Mouse (Mus musculus) E14TG2a.4 (cell line): ENCODE data around the gene Frmpd2.

Experiments
- H3K27me3 ChIP-seq: 2 replicates; pipeline ENCODE4 v1.6.1; 2014; ENCODE audit warnings: low read length, control low read depth; ENCODE audit not compliant: insufficient read depth
- H3K36me3 ChIP-seq: 2 replicates; pipeline ENCODE4 v1.6.1; 2014; ENCODE audit warnings: low read length, control low read depth; ENCODE audit not compliant: insufficient read depth
- H3K4me1 ChIP-seq: replicated peaks from 2 replicates; pipeline ENCODE4 v1.6.1; 2014; ENCODE audit warnings: low read depth, low read length, control low read depth
- H3K4me3 ChIP-seq: replicated peaks from 2 replicates; pipeline ENCODE4 v1.5.1; 2014; ENCODE audit warnings: mild to moderate bottlenecking, low read length
- H3K9me3 ChIP-seq: 2 replicates; pipeline ENCODE4 v1.6.1; 2014; ENCODE audit warnings: low read length, control low read depth
- CTCF ChIP-seq: conservative IDR thresholded peaks from 2 replicates; pipeline ENCODE4 v1.5.1; 2014; ENCODE audit warnings: low read length
- NANOG ChIP-seq: IDR thresholded peaks from 2 replicates; pipeline ENCODE4 v1.6.1; 2014; ENCODE audit warnings: borderline replicate concordance, low read length, mixed read lengths
- POU5F1 ChIP-seq: IDR thresholded peaks from 2 replicates; pipeline ENCODE4 v1.6.1; 2014; ENCODE audit warnings: low read length, borderline replicate concordance

Frmpd2 gene

DNA sequence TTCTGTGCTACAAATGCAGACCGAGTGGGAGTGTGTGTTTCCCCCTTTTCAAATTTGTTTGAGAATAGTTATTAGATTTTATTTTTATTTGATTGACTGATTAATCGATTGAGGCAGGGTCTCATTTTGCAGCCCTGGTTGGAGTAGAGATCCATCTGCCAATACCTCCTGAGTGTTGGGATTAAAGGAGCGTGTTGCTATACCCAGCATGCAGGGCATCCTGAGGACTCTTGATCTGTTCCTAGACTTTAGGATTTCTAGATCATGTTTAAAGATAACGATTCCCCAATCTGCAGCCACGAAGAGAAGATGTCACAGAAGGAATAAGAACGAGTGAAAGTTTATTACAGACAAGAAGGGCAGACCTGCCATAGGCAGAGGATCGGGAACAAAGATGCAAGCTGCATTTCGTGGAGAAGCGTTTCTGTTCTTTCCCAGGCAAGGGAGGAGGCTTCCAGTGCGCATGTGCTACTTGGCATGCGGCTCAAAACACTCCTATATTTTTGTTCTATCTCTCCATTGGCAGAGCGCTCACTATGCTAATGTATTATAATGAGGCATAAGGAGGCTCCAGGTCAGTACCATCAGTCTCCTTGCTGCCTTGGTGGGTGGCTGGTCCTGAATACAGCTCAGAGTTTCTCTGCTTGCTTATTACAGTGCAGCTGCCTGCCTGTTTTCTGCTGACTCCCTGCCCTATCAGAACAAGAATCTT is 53.9 kb downstream of the Frmpd2 start:
- TF ChIP-seq CTCF (no peak), NANOG (no peak), POU5F1 (no peak)
- Histone ChIP-seq H3K9me3 (no peaks in the 10 kb centered on the region), H3K36me3 (no peaks in the 10 kb centered on the region), H3K27me3 (no peaks in the 10 kb centered on the region), H3K4me3 (no peak overlapping the region), H3K4me1 (no peaks in the 10 kb centered on the region)

DNA sequence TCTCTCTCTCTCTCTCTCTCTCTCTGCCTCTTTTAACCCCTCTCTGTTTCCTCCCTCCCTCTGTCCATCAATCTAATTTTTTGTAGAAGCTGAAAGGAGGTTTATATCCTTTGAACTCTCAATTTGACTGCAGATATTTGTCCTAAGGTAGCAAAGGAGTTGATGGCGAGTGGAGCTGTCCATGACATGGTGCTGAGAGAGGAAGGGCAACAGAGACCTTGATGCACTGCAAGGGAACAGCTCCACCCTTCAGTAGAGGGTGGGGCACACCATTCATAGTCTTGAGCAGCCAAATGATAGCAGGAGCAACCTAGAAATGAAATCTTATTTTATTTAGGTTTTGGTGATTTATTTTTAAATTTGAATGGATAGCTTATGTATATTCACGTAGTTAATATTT is 55.1 kb downstream of the Frmpd2 start:
- TF ChIP-seq NANOG (no peak), CTCF (no peak), POU5F1 (no peak)
- no peaks in the 10 kb centered on the region for H3K9me3 ChIP-seq
- H3K4me1 ChIP-seq = no peaks in the 10 kb centered on the region
- H3K27me3 ChIP-seq = no peaks in the 10 kb centered on the region
- no peaks in the 10 kb centered on the region for H3K36me3 ChIP-seq
- H3K4me3 ChIP-seq = no peak overlapping the region

DNA sequence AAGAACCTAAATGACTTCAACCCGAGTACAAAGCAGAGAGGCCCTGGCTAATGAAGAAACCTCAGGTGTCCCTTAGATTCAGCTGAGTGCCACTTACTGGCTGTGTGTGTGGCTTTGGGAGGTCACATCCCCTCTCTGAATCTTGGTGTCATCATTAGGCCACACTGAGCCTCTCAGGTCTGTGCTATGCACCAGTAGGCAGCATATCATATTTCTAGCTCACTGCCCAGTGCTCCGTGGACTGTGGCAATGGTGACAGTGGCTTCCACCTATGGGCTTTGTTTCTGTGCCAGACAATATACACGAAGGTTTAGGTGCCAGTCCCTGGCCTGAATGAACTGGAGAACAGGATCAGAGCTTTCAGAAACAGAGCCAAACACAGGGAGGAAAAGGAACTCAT is 56.4 kb downstream of the Frmpd2 start:
- no peak overlapping the region for H3K4me3 ChIP-seq
- H3K4me1 ChIP-seq = no peaks in the 10 kb centered on the region
- H3K27me3 ChIP-seq = no peaks in the 10 kb centered on the region
- H3K9me3 ChIP-seq = no peaks in the 10 kb centered on the region
- no peak for TF ChIP-seq NANOG
- TF ChIP-seq CTCF = no peak
- no peak for TF ChIP-seq POU5F1
- no peaks in the 10 kb centered on the region for H3K36me3 ChIP-seq

DNA sequence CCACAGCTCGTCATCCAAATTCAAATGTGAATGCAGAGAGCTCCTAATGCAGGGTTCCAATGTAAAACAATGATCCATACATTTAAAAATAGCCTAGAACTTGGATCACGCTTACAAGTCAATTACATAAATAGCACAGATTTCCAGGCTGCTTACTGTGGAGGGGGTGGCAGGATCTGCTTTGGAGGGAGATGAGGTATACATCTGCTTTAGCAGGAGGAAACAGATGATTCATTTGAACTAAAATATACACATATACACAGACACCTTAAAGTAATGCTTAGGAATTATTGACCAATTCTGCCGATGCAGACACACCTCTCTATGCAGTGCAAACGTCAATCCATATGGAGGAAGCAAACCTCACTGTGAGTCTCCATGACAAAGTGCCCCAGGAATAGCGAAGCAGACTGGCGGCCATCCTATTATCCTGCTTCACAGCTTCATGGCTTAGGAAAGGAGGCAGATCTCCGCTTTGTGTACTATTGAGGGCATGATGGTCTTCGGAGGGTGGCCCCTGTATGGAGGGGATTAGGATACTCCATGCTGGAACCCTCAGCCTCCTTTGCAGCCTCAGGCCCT is 59.9 kb downstream of the Frmpd2 start:
- no peaks in the 10 kb centered on the region for H3K36me3 ChIP-seq
- no peaks in the 10 kb centered on the region for H3K4me1 ChIP-seq
- no peaks in the 10 kb centered on the region for H3K9me3 ChIP-seq
- no peak overlapping the region for H3K4me3 ChIP-seq
- no peak for TF ChIP-seq NANOG
- TF ChIP-seq POU5F1 = no peak
- TF ChIP-seq CTCF = no peak
- no peaks in the 10 kb centered on the region for H3K27me3 ChIP-seq

DNA sequence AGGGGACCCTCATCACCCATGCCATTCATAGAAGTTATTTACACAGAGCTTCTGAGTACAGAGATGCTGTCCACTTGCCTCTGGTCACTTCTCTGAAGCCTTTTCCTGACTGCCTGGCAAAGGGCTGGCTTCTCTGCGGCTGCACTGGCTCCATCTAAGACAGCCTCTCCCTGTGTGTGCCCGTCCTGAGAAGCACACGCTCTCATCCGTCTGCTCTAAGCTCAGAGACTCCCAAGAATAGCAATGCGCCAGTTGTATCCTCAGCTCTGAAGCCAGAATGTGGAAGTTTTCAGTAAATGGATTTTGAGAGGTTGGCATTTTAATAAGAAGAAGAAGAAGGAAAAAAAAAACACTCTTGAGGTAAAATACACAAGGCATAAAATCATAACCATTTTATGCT is 61.3 kb downstream of the Frmpd2 start:
- H3K9me3 ChIP-seq = no peaks in the 10 kb centered on the region
- H3K36me3 ChIP-seq = no peaks in the 10 kb centered on the region

DNA sequence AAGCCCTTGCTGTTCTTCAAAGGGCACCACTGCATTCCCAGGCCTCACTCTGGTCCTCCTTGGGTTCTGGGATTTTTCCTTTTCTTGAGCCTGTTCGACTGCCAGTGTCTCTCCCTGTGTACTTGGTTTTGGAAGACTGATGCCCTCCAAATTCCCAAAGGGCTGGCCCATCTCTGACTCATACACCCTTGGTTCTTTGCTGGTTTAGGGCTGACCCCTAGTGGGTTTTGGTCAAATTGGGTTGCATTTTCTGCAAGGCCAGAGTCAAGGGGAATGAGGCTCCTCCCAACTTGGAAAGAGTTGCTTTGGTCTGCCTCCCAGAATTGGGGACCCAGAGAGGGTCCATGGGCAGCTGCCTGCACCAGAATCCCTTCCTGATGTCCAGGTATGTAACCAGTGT is 62.0 kb downstream of the Frmpd2 start:
- no peak overlapping the region for H3K4me3 ChIP-seq
- H3K27me3 ChIP-seq = no peaks in the 10 kb centered on the region
- H3K36me3 ChIP-seq = no peaks in the 10 kb centered on the region
- H3K9me3 ChIP-seq = no peaks in the 10 kb centered on the region
- H3K4me1 ChIP-seq = no peaks in the 10 kb centered on the region
- TF ChIP-seq NANOG (no peak), POU5F1 (no peak)

More for the DNA sequence above, 61.3 kb downstream of the Frmpd2 start:
- H3K4me1 ChIP-seq = no peaks in the 10 kb centered on the region
- no peak overlapping the region for H3K4me3 ChIP-seq
- H3K27me3 ChIP-seq = no peaks in the 10 kb centered on the region
- TF ChIP-seq CTCF (no peak), POU5F1 (no peak), NANOG (no peak)

DNA sequence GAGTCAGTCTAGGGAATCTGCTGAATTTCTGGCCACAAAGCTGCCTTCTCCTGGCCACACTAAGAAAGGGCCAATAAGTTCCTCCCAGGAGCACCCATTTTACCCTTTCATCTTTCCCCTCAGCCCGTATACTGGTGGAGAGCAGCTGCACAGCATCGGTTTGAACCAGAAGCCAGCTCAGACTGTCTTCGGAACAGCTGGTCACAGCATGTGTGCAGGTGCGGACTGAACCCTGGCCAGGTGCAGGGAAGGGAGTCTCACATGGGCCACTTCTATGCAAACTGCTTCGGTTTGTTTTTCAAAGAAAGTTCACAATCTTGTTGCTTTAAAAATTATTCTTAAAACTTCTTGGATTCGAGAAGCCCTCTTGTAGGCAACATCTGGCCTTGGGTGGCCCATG is 63.8 kb downstream of the Frmpd2 start:
- Histone ChIP-seq H3K36me3 (no peaks in the 10 kb centered on the region), H3K4me1 (no peaks in the 10 kb centered on the region), H3K9me3 (no peaks in the 10 kb centered on the region), H3K27me3 (no peaks in the 10 kb centered on the region), H3K4me3 (no peak overlapping the region)
- no peak for TF ChIP-seq CTCF
- TF ChIP-seq POU5F1 = no peak
- no peak for TF ChIP-seq NANOG

DNA sequence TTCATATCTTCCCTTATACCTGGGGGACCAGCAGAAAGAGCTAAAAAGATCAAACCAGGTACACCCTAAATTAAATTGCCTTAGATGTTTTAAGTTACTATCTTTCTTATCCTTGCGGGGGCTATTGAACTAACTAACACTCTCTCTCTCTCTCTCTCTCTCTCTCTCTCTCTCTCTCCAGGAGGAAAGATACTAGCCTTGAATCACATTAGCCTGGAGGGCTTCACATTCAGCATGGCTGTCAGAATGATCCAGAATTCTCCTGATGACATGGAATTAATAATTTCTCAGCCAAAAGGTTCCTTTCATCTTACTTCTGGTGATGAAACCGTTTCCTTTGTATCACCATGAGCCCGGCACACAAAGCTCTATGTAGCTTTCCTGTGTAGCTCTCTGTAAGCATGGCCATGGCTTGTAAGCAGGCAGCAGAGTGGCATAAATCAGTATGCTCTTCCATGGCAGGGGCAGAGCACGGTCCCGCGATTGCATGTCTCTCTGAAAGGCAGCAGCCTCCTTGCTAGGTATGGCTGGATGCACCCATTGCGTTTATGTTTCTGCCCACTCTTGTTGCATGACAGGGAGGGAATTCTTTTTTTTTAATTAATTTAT is 68.2 kb downstream of the Frmpd2 start:
- Histone ChIP-seq H3K27me3 (no peaks in the 10 kb centered on the region), H3K4me1 (no peaks in the 10 kb centered on the region), H3K4me3 (no peak overlapping the region), H3K9me3 (no peaks in the 10 kb centered on the region), H3K36me3 (no peaks in the 10 kb centered on the region)
- TF ChIP-seq NANOG = no peak
- TF ChIP-seq CTCF = no peak
- no peak for TF ChIP-seq POU5F1
